Mouse (Mus musculus) liver, embryonic 13.5 days (tissue): ENCODE data around the gene Cpox. TPM values are rescaled to one million over a fixed set of nuclear protein-coding genes. Genes with fewer than 3 reads are reported as not detected.

Experiments used
- ATAC-seq: fragments of 200-750 bp; cut with Nextera tagmentation; 2 replicates; pipeline ENCODE4 v1.8.0; 2017; ENCODE audit warnings: low read depth, mild to moderate bottlenecking, moderate number of reproducible peaks, moderate library complexity
- DNase-seq: peaks from one replicate; pipeline ENCODE4 v3.0.0; 2022
- H3K27ac ChIP-seq: fragments of 300-500 bp; sonication (generic); 2 replicates; pipeline ENCODE4 v1.5.1; 2015; ENCODE audit warnings: moderate library complexity, mild to moderate bottlenecking, inconsistent platforms
- H3K27me3 ChIP-seq: fragments of 300-500 bp; sonication (generic); 2 replicates; pipeline ENCODE4 v1.6.1; 2015; ENCODE audit warnings: mild to moderate bottlenecking, inconsistent platforms
- H3K36me3 ChIP-seq: fragments of 300-500 bp; sonication (generic); 2 replicates; pipeline ENCODE4 v1.6.1; 2015; ENCODE audit warnings: mild to moderate bottlenecking, inconsistent platforms
- H3K4me1 ChIP-seq: fragments of 300-500 bp; sonication (generic); replicated peaks from 2 replicates; pipeline ENCODE4 v1.6.1; 2015; ENCODE audit warnings: inconsistent platforms
- H3K4me2 ChIP-seq: fragments of 300-500 bp; sonication (generic); 2 replicates; pipeline ENCODE4 v1.6.1; 2015; ENCODE audit warnings: inconsistent platforms, mild to moderate bottlenecking, moderate library complexity
- H3K4me3 ChIP-seq: fragments of 300-500 bp; sonication (generic); replicated peaks from 2 replicates; pipeline ENCODE4 v1.5.1; 2015; ENCODE audit warnings: mild to moderate bottlenecking, inconsistent platforms
- H3K9ac ChIP-seq: fragments of 300-500 bp; sonication (generic); 2 replicates; pipeline ENCODE4 v1.6.1; 2015; ENCODE audit warnings: mild to moderate bottlenecking, inconsistent platforms
- H3K9me3 ChIP-seq: fragments of 300-500 bp; sonication (generic); replicated peaks from 2 replicates; pipeline ENCODE4 v1.6.1; 2016; ENCODE audit warnings: inconsistent platforms
- WGBS: fragments of 180-500 bp; shearing (Covaris S2); methylation state at CpG from one replicate; pipeline ENCODE4 v1.1.7; 2015; ENCODE audit not compliant: insufficient replicate concordance; 5-methylcytosine and 5-hydroxymethylcytosine counted together
- polyA plus RNA-seq: library from polyadenylated mRNA; unstranded; fragments of >200 nt; fragmentation: Nextera tagmentation; extraction: Ambion mirVana; gene quantifications from 2 replicates; pipeline ENCODE4 v1.2.1, GENCODE M21; 2015

Gene Cpox
- polyA plus RNA-seq, 1 experiment from 2014 or later = 422 TPM

DNA sequence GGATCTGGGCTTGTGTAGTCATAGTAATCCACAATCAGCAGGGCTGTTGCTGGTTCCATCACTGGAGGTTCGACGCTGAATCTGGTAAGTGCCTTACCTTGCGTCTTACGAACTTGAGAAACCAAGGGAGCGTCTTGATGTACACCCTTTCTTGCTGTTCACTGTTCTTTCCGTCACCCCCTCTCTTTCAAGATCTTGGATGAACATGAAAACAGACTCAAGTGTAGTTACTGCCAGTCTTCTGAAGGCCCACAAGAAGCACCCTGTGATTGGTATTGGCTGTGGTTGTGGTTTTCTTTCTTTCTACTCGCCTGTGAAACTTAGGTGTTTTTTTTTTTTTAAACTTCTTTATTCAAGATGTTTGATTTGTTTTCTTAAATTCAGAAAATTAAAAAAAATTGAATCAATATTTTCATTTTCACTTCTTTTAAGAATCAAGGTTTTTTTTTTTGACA is 48.6 kb downstream of the Cpox start, which contains the start of gene Gpr15:
Gpr15 (minus strand) TSS at position 405 of the 455 bp plus-strand sequence.
- H3K4me3 ChIP-seq = no peak within 1 kb of the TSS
- DNase-seq (no peak), ATAC-seq (no peak)
- H3K9me3 ChIP-seq = no peaks in the 10 kb centered on the region
- H3K27me3 ChIP-seq = no peaks in the 10 kb centered on the region
- H3K36me3 ChIP-seq = no peaks in the 10 kb centered on the region
- H3K9ac ChIP-seq = no peak within 1 kb of the TSS
- no peak within 1 kb of the TSS for H3K27ac ChIP-seq
- H3K4me1 ChIP-seq = no peaks in the 10 kb centered on the region
- 78% methylated on average over 7 of the region's 7 CpGs for WGBS
- no peak within 1 kb of the TSS for H3K4me2 ChIP-seq

DNA sequence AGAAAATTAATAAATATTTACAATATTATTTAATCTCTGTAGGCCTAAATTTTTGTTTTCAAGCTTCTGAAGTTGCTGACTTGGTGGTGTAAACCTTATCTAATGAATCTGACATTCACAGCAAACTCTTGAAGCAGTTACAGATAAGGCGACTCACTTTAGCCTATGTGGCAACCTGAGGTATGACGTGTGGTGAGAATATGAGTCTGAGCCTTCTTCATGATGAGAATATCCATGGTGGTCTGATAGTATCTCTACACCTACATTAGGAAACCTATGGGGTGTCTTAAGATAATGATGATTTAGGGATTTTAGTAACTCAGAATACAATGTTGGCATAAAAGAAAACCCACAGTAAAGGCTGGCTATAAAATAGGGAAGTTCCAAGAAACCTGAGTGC is 52.2 kb downstream of the Cpox start:
- 41% methylated on average over 2 of the region's 2 CpGs for WGBS
- no peak overlapping the region for H3K4me3 ChIP-seq
- no peaks in the 10 kb centered on the region for H3K4me1 ChIP-seq

DNA sequence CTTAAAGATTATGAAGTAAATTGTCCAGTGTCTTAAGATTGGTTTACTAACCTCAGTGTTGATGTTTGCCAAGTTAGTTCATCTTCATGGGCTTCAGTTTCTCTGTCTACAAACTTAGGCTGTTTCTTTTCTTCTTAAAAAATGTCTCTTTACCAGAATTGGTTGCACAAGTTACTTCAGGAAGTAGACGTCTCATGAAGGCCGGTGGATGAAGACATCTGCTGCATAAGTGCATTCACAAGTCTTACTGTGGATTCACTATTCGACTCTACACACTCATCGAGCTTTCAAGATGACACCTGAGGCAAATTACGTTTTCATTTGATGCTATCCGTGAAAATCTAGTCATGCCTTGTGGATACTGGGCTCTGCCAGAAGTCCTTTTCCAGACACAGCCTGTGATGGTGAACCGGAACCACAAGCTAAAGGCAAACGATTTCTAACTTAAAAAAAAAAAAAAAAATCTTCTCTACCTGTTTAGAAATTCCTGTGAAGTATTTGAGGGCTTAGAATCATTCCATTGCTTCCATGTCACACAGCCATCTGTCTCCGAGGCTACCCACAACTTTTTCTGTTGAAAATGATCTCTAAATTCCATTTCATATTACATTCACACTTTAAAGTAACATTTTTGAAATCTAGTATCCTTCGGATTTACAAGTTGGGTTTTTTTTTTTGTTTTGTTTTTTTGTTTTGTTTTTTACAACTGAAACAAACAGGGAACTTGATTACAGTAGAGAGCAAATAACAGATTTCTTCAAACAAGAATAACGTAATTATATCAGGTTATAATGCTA is 56.8 kb downstream of the Cpox start:
- Histone ChIP-seq H3K9ac (no peak overlapping the region), H3K4me2 (peak overlapping the region; percentile 90; the same call in 1 of the 2 replicates), H3K9me3 (no peaks in the 10 kb centered on the region), H3K27ac (no peak overlapping the region), H3K4me3 (no peak overlapping the region), H3K4me1 (peaks cover 8% of the 10 kb centered on the region), H3K27me3 (no peaks in the 10 kb centered on the region), H3K36me3 (peaks cover 22% of the 10 kb centered on the region)
- WGBS = 59% methylated on average over 11 of the region's 11 CpGs
- DNase-seq (no peak), ATAC-seq (no peak)

More for the DNA sequence above, 52.2 kb downstream of the Cpox start:
- Histone ChIP-seq H3K4me2 (no peak overlapping the region), H3K9me3 (no peaks in the 10 kb centered on the region), H3K36me3 (no peaks in the 10 kb centered on the region), H3K9ac (no peak overlapping the region), H3K27me3 (no peaks in the 10 kb centered on the region), H3K27ac (no peak overlapping the region)
- ATAC-seq (no peak), DNase-seq (no peak)

DNA sequence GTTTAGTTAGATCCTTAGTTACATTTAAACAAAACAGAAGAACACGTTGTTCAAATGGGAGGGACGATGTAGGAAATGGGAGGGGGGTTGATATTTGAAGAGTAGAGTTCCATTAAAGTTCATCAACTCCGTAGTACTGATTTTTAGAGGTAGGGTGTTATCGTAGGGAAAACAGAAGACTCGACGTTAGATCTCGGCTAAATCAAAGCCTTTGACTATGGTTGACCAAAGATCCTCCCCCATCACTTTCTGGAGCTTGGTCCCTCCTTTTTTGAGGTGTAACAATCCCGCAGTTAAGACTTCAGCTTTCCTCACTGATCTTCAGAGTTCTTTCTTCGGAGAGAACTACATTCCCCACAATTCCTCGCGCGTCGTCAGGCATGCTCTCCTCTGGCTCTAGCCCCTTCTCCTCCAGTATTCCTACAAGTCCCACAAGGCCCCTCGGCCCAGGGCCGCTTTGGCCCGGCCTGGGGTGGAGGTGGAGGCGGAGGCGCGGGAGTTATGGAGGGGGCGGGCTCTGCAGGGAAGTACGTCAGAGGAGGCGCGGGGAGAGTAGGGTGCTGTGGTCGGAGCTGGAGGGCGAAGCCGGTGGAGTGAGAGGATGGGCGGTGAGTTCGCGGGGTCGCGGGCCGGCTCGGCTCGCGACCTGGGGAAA is 57.5 kb downstream of the Cpox start, which contains the start of gene Cldnd1:
Cldnd1 (plus strand) TSS at position 434 of the 655 bp plus-strand sequence.
- H3K4me2 ChIP-seq = peak within 1 kb of the TSS; percentile 90
- 3% methylated on average over 35 of the region's 35 CpGs for WGBS
- H3K9ac ChIP-seq = peak within 1 kb of the TSS; percentile 81
- peak; percentile 100 for ATAC-seq
- H3K9me3 ChIP-seq = no peaks in the 10 kb centered on the region
- no peaks in the 10 kb centered on the region for H3K27me3 ChIP-seq
- H3K36me3 ChIP-seq = peaks cover 29% of the 10 kb centered on the region
- H3K4me3 ChIP-seq = peak within 1 kb of the TSS; percentile 83
- peak; percentile 91 for DNase-seq
- peak within 1 kb of the TSS; percentile 82 for H3K27ac ChIP-seq
- H3K4me1 ChIP-seq = peaks cover 8% of the 10 kb centered on the region

DNA sequence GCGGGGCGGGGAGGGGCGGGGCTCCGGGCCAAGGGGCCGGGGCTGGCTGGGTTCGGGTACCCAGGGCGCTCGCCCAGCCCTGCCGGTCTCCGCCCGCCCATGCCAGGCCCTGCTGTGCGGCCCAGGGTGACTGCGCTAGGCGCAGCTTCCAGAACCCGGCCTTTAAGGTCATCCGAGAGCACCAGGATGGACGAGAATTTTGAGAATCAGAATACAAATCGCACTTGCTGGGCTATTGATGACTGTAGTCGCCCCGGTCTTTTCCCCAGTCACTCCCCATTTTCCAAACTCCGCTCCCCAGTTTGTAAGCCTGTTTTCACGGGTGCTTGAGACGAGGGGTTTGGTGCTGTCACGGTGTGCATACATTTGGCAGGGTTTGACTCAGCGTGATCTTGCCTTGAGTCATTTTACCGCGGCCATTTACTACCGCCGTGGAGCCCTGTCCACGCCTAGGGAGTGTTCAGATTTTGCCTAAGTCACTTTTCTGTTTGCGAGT is 58.1 kb downstream of the Cpox start:
- peak overlapping the region; percentile 81 for H3K9ac ChIP-seq
- ATAC-seq (peak; percentile 90), DNase-seq (no peak)
- no peaks in the 10 kb centered on the region for H3K27me3 ChIP-seq
- peaks cover 8% of the 10 kb centered on the region for H3K4me1 ChIP-seq
- peak overlapping the region; percentile 90 for H3K4me2 ChIP-seq
- peak overlapping the region; percentile 83 for H3K4me3 ChIP-seq
- peaks cover 32% of the 10 kb centered on the region for H3K36me3 ChIP-seq
- 1% methylated on average over 26 of the region's 31 CpGs for WGBS
- peak overlapping the region; percentile 82 for H3K27ac ChIP-seq
- H3K9me3 ChIP-seq = no peaks in the 10 kb centered on the region

DNA sequence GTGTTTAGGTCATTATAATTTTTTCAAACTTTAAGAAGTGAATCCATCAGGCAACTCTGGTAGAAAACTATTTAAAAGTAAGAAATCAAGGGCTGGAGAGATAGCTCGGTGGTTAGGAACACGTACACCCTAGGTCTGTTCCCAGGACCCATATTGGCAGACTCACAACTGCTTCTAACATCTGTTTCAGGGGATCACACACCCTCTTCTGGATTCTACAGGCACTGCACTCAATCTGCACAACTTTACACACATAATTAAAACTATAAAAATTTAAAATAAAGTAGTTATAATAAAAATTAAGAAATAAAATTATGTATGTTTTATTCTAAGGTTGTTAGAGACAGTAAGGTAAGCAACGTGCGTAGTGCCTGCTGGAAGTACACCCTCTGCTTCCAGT is 68.1 kb downstream of the Cpox start:
- ATAC-seq = no peak
- no peaks in the 10 kb centered on the region for H3K9me3 ChIP-seq
- no peak overlapping the region for H3K9ac ChIP-seq
- H3K36me3 ChIP-seq = peaks cover 11% of the 10 kb centered on the region
- no peak overlapping the region for H3K27ac ChIP-seq
- no peak overlapping the region for H3K4me3 ChIP-seq
- H3K4me1 ChIP-seq = peaks cover 9% of the 10 kb centered on the region
- no peak overlapping the region for H3K4me2 ChIP-seq
- DNase-seq = no peak
- 62% methylated on average over 4 of the region's 4 CpGs for WGBS
- no peaks in the 10 kb centered on the region for H3K27me3 ChIP-seq

DNA sequence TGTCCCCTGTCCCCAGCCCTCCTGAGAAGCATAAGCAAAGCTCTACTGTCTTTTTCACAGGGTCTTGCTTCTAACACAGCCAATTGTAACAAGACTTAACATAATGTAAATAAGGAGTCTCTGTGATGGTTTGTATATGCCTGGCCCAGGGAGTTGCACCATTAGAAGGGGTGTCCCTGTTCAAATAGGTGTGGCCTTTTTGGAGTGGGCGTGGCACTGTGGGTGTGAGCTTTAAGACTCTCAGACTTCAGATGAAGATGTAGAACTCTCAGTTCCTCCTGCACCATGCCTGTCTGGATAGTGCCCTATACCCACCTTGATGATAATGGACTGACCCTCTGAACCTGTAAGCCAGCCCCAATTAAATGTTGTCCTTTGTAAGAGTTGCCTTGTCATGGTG is 68.7 kb downstream of the Cpox start:
- peak; percentile 65; the same call in 1 of the 2 replicates for ATAC-seq
- H3K27me3 ChIP-seq = no peaks in the 10 kb centered on the region
- peaks cover 9% of the 10 kb centered on the region for H3K4me1 ChIP-seq
- H3K4me3 ChIP-seq = no peak overlapping the region
- H3K9me3 ChIP-seq = no peaks in the 10 kb centered on the region
- H3K27ac ChIP-seq = no peak overlapping the region
- no peak overlapping the region for H3K9ac ChIP-seq
- no peak overlapping the region for H3K4me2 ChIP-seq
- 52% methylated on average over 1 of the region's 1 CpGs for WGBS
- H3K36me3 ChIP-seq = peaks cover 9% of the 10 kb centered on the region
- DNase-seq = peak; percentile 9

DNA sequence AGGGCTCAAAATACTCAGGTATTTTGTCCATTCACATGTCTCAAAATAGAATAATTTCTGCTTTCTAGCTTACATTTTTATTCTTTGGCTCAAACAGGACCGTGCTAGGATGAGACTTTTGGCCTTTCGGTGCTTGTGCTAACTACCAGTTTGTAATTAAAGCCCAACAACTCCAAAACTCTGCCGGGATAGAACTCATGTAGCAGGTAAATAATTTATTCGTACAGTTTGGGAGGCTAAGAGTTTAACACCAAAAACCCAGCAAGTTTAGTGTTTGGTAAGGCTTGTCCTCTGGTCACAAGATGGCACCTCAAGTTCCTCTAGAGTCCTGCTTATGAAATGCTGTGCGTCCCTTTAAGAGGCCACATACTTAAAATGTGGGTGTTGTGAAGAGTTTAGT is 70.7 kb downstream of the Cpox start:
- no peak overlapping the region for H3K4me2 ChIP-seq
- WGBS = 80% methylated on average over 5 of the region's 5 CpGs
- H3K27me3 ChIP-seq = no peaks in the 10 kb centered on the region
- H3K36me3 ChIP-seq = no peaks in the 10 kb centered on the region
- no peaks in the 10 kb centered on the region for H3K9me3 ChIP-seq
- H3K9ac ChIP-seq = no peak overlapping the region
- no peak overlapping the region for H3K4me3 ChIP-seq
- no peak for ATAC-seq
- no peak overlapping the region for H3K27ac ChIP-seq
- no peak for DNase-seq
- peaks cover 9% of the 10 kb centered on the region for H3K4me1 ChIP-seq

DNA sequence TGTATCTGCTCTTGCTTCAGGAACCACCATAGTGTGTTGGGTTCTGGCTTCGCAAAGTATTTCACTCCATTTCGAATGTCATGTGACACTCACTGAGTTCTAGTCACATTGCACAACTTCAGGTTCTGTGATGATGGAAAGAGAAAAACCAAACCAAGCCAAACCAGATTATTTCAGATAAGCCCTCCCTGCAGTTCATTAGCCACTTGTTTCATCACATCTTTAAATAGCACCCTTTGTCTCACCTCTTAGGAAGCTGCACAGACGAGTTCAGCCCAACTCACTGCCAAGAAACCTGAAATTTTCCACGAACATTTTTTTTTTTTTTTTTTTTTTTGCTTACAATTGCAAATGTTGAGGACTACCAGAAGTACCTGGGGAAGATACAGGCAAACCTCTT is 76.6 kb downstream of the Cpox start:
- 60% methylated on average over 4 of the region's 4 CpGs for WGBS
- no peak overlapping the region for H3K4me3 ChIP-seq
- H3K9me3 ChIP-seq = no peaks in the 10 kb centered on the region
- no peaks in the 10 kb centered on the region for H3K36me3 ChIP-seq
- no peak overlapping the region for H3K9ac ChIP-seq
- no peaks in the 10 kb centered on the region for H3K27me3 ChIP-seq
- DNase-seq (no peak), ATAC-seq (no peak)
- peaks cover 8% of the 10 kb centered on the region for H3K4me1 ChIP-seq
- H3K27ac ChIP-seq = no peak overlapping the region
- no peak overlapping the region for H3K4me2 ChIP-seq

DNA sequence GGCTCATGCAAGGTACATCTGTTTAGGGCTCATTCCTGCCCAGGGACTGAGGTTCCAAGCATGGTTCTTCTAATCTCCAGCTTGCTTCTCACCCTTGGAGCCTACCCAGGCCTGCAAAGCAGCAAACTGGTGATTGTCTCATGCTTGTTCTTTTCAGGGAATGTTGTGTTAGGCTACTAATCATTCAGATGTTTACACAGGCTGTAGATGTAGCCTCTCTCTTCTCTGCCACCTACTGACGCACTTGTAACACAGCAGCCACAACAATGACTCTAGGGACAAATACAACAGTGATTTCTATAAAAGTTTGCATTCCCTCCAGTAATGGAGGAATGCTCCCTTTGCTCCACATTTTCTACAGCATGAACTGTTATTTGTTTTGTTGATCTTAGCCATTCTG is 81.2 kb downstream of the Cpox start:
- H3K9ac ChIP-seq = no peak overlapping the region
- H3K9me3 ChIP-seq = no peaks in the 10 kb centered on the region
- no peak overlapping the region for H3K4me3 ChIP-seq
- peaks cover 8% of the 10 kb centered on the region for H3K4me1 ChIP-seq
- no peaks in the 10 kb centered on the region for H3K27me3 ChIP-seq
- H3K36me3 ChIP-seq = no peaks in the 10 kb centered on the region
- ATAC-seq (0 out of 2 replicates have a peak, but pooled peaks have one; percentile 26), DNase-seq (no peak)
- WGBS = 24% methylated on average over 1 of the region's 1 CpGs
- H3K4me2 ChIP-seq = no peak overlapping the region
- no peak overlapping the region for H3K27ac ChIP-seq

DNA sequence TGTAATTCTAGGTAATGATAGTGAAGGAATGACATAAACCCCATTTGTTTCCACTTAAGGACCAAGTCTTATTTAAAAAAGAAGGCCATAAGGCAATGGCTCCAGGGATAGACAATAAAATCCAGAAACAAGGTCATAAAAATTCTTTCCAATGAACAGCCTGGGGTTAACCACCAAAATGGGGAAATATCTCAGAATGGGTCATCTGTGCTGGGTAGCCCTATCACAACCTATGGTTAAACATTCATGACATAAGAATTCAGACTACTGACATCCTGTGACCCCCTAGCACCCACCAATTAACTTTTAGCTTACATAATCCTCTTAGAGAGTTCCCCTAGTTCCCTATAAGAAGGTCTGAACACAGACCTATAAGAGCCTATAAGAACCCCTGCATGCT is 86.1 kb downstream of the Cpox start:
- H3K27ac ChIP-seq = no peak overlapping the region
- no peak overlapping the region for H3K9ac ChIP-seq
- no peak overlapping the region for H3K4me3 ChIP-seq
- no peak for DNase-seq
- no peak for ATAC-seq
- no peaks in the 10 kb centered on the region for H3K27me3 ChIP-seq
- H3K4me2 ChIP-seq = no peak overlapping the region
- H3K4me1 ChIP-seq = no peaks in the 10 kb centered on the region
- H3K9me3 ChIP-seq = no peaks in the 10 kb centered on the region
- no peaks in the 10 kb centered on the region for H3K36me3 ChIP-seq
